Mouse (Mus musculus): ENCODE measurements around the gene Gabbr2.

GRCm38 (mm10) chr4:46668620-46669019 lies 323.1 kb downstream of the Gabbr2 start:
- no peak for TF ChIP-seq CTCF (IDR thresholded peaks at IDR 0.05; ENCODE audit: low read depth)
- no peak for TF ChIP-seq EP300 (optimal IDR thresholded peaks at IDR 0.05)

Data from stomach, postnatal 0 days (tissue).